Mouse (Mus musculus): ENCODE measurements at regions not wholly inside any gene's neighbourhood (a gene's known extent, or its start where the extent isn't known, plus 50 kb on each side); places are given as distances from the start of the nearest gene placed in this dataset.

GRCm38 (mm10) chr6:8897334-8897733, 50.9 kb upstream of the Nxph1 start:
- 33% methylated on average over 7 of the region's 7 CpGs for WGBS
- Histone ChIP-seq H3K4me3 (ENCODE audit: low read depth, low read length) (no peak overlapping the region), H3K27me3 (ENCODE audit: control insufficient read depth, insufficient read depth, low read length) (no peaks in the 10 kb centered on the region), H3K9ac (ENCODE audit: low read depth, low read length) (no peak overlapping the region), H3K4me2 (replicated peaks; ENCODE audit: low read depth, low read length) (no peak overlapping the region), H3K4me1 (replicated peaks; ENCODE audit: control insufficient read depth, insufficient read depth, low read length) (no peaks in the 10 kb centered on the region), H3K36me3 (ENCODE audit: control insufficient read depth, insufficient read depth, low read length) (no peaks in the 10 kb centered on the region), H3K9me3 (ENCODE audit: control insufficient read depth, low read length) (no peaks in the 10 kb centered on the region), H3K27ac (ENCODE audit: low read depth, low read length) (peak overlapping the region; percentile 32)
- peak; percentile 49 for DNase-seq (ENCODE audit: low spot score)
- ATAC-seq (ENCODE audit: low FRiP score): peak; percentile 68

DNA sequence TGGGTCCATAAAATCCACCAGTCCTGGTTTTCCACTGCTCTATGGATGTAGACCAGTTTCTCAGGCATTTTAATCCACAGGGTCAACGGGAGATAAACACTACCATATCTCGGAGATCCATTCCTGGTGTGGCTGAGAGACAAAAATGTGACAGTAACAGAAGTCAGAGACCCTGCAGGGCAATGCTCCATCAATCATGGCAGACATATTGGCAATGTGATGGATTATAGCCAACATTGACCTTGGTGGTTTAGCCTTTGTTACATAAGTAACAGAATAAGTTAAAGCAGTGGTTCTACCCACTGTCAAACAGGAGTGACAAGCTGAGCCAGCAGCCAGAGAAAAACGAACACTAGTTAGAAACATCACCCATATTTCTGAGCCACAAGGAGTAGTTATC, 50.0 kb upstream of the Nxph1 start:
- no peaks in the 10 kb centered on the region for H3K4me1 ChIP-seq (replicated peaks; ENCODE audit: control insufficient read depth, insufficient read depth, low read length)
- DNase-seq (ENCODE audit: low spot score) (peak; percentile 38), ATAC-seq (ENCODE audit: low FRiP score) (peak; percentile 54)
- no peak overlapping the region for H3K27ac ChIP-seq (ENCODE audit: low read depth, low read length)
- no peak overlapping the region for H3K4me2 ChIP-seq (replicated peaks; ENCODE audit: low read depth, low read length)
- 43% methylated on average over 3 of the region's 3 CpGs for WGBS
- no peaks in the 10 kb centered on the region for H3K9me3 ChIP-seq (ENCODE audit: control insufficient read depth, low read length)
- H3K9ac ChIP-seq (ENCODE audit: low read depth, low read length): no peak overlapping the region
- H3K4me3 ChIP-seq (ENCODE audit: low read depth, low read length): no peak overlapping the region
- H3K36me3 ChIP-seq (ENCODE audit: control insufficient read depth, insufficient read depth, low read length): no peaks in the 10 kb centered on the region
- H3K27me3 ChIP-seq (ENCODE audit: control insufficient read depth, insufficient read depth, low read length): no peaks in the 10 kb centered on the region
